Mouse (Mus musculus): ENCODE measurements around the gene Elavl4. TPM values are rescaled to one million over a fixed set of nuclear protein-coding genes. Genes with fewer than 3 reads are reported as not detected.

Elavl4 gene
- polyA plus RNA-seq (2014; fragmentation: Nextera tagmentation; extraction: Ambion mirVana), result 357 and 384 TPM in 2 replicates

DNA sequence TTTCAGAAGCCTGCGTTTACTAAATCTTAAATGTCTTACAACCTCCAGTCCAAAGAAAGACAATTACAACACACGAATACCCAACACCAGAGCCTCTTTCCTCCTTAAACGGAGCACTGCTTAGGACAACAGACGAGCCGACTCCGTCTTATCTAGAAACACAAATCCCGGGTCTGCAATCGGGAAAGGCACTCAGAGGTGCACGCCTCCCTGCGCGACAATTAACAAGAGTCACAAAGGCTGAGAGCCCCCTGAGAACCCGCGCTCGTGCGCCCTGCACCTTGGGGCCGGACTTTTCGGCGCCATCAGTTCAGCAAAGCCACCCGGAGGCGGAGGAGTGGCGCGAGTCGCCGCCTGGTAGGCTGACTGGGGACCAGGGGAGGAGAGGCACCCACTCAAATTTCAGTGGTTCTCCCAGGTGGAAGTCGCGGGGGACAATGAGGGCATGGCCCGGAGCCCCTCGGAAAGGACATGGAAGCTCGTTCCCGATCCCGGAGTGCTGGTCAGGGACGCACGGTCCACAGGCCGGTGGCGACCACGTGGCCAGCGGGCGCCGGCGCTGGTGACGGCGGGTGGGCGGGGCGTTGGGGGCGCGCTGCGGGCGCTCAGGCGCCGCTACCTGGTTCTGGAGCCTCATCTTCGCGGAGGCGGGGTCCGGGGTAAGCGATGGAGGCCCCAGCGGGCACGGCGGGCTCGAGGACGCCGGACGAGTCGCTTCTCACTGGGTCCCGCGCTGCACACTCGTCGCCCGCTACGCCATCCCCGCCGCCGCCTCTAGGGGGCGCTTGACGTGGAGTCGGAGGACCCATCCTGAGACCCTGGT is at the start of gene Elavl4:
Gene Elavl4 (minus strand): TSS at position 732 of the 823 bp plus-strand sequence.
- Histone ChIP-seq H3K9me3 (ENCODE audit: control insufficient read depth, low read length) (no peaks in the 10 kb centered on the region), H3K27ac (peak within 1 kb of the TSS; percentile 87), H3K27me3 (ENCODE audit: control insufficient read depth, insufficient read depth, low read length) (no peaks in the 10 kb centered on the region), H3K9ac (peak within 1 kb of the TSS; percentile 70), H3K4me2 (replicated peaks) (peak within 1 kb of the TSS; percentile 58), H3K4me1 (replicated peaks; ENCODE audit: control insufficient read depth, insufficient read depth, low read length) (peaks cover 7% of the 10 kb centered on the region; the same call in 1 of the 2 replicates), H3K4me3 (replicated peaks; ENCODE audit: low read length) (peak within 1 kb of the TSS; percentile 49), H3K36me3 (replicated peaks; ENCODE audit: control insufficient read depth, insufficient read depth) (no peaks in the 10 kb centered on the region)
- peak; percentile 96 for ATAC-seq (ENCODE audit: low FRiP score)
- WGBS, result under 1% methylated on average over 70 of the region's 75 CpGs
- peak; percentile 86 for DNase-seq (ENCODE audit: low spot score)

DNA sequence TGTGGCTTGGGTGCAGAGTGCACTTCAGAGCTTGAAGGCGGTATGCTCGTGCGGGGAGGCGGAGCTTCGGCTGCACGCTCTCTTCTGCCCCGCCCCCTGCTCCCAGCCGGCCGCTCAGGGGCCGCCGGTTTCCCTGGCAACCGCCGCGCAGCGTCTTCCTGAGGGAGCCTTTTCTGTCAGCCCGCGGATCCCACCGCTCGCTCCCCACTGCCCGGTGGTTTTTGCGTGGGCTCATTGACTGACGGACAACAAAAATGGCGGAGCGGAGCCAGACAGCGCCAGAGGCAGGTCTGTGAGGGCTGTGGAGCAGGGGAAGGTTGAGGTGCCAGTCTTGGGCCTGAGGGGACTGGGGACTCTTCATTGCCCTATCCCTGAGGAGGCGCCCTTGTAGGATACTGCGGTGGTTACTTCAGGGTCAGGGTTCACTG is 45.9 kb upstream of the Elavl4 start, which contains the start of gene Agbl4:
Gene Agbl4 (plus strand): TSS at position 44 of the 428 bp plus-strand sequence.
- peak within 1 kb of the TSS; percentile 59 for H3K9ac ChIP-seq
- peak within 1 kb of the TSS; percentile 48 for H3K4me3 ChIP-seq (replicated peaks; ENCODE audit: low read length)
- WGBS, result under 1% methylated on average over 27 of the region's 27 CpGs
- no peaks in the 10 kb centered on the region for H3K27me3 ChIP-seq (ENCODE audit: control insufficient read depth, insufficient read depth, low read length)
- H3K36me3 ChIP-seq (replicated peaks; ENCODE audit: control insufficient read depth, insufficient read depth), result no peaks in the 10 kb centered on the region
- H3K4me2 ChIP-seq (replicated peaks), result peak within 1 kb of the TSS; percentile 58
- H3K4me1 ChIP-seq (replicated peaks; ENCODE audit: control insufficient read depth, insufficient read depth, low read length), result no peaks in the 10 kb centered on the region; the same call in 1 of the 2 replicates
- ATAC-seq (ENCODE audit: low FRiP score) (peak; percentile 97), DNase-seq (ENCODE audit: low spot score) (peak; percentile 72)
- H3K27ac ChIP-seq, result no peak within 1 kb of the TSS
- H3K9me3 ChIP-seq (ENCODE audit: control insufficient read depth, low read length), result no peaks in the 10 kb centered on the region

DNA sequence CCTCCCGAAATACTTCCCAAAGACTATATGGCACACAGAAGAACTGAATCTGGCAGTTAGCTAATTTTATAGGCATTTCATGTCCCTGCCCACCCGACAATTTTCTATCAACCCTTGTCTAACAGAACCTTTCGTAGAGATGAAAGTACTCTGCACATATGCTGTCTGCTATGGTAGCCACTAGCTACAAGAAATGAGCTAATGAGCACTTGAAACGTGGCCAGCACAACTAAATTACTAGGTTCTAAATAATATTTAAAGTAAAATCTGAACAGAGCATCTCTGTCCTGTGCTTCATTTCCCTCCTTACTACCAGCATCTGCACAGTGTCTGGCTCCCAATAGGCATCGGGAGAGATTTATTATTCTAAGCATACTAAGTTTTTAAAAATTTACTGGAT is 44.5 kb upstream of the Elavl4 start:
- H3K4me1 ChIP-seq (replicated peaks; ENCODE audit: control insufficient read depth, insufficient read depth, low read length), result no peaks in the 10 kb centered on the region; the same call in 1 of the 2 replicates
- H3K9ac ChIP-seq, result no peak overlapping the region
- H3K36me3 ChIP-seq (replicated peaks; ENCODE audit: control insufficient read depth, insufficient read depth), result no peaks in the 10 kb centered on the region
- H3K9me3 ChIP-seq (ENCODE audit: control insufficient read depth, low read length), result no peaks in the 10 kb centered on the region
- DNase-seq (ENCODE audit: low spot score), result no peak
- no peak overlapping the region for H3K27ac ChIP-seq
- no peaks in the 10 kb centered on the region for H3K27me3 ChIP-seq (ENCODE audit: control insufficient read depth, insufficient read depth, low read length)
- H3K4me2 ChIP-seq (replicated peaks), result no peak overlapping the region
- 75% methylated on average over 5 of the region's 5 CpGs for WGBS
- no peak overlapping the region for H3K4me3 ChIP-seq (replicated peaks; ENCODE audit: low read length)
- no peak for ATAC-seq (ENCODE audit: low FRiP score)

DNA sequence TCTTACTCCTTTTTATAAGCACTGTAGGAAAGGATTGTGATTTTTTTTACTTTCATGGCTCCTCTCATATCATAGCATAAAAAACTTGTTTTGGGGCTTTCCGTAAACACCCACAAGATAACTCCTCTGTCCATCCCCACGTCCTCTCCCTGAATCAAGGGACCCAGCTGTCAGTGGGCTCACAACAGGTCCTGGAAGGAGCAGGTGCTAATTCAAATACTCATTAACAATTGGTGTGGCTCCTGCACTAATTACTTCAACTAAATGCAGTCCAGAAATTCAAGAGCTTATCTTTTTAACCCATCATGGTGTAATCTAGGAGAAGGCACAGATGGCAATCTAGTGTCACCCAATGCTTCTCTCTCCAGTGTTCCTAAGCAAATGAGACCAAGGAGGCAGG is 8.9 kb upstream of the Elavl4 start:
- H3K9me3 ChIP-seq (ENCODE audit: control insufficient read depth, low read length), result no peaks in the 10 kb centered on the region
- no peak for DNase-seq (ENCODE audit: low spot score)
- H3K4me2 ChIP-seq (replicated peaks), result no peak overlapping the region
- no peak overlapping the region for H3K9ac ChIP-seq
- no peak overlapping the region for H3K4me3 ChIP-seq (replicated peaks; ENCODE audit: low read length)
- H3K27me3 ChIP-seq (ENCODE audit: control insufficient read depth, insufficient read depth, low read length), result no peaks in the 10 kb centered on the region
- H3K36me3 ChIP-seq (replicated peaks; ENCODE audit: control insufficient read depth, insufficient read depth), result no peaks in the 10 kb centered on the region
- WGBS, result 51% methylated on average over 2 of the region's 2 CpGs
- no peaks in the 10 kb centered on the region for H3K4me1 ChIP-seq (replicated peaks; ENCODE audit: control insufficient read depth, insufficient read depth, low read length)
- ATAC-seq (ENCODE audit: low FRiP score), result no peak
- no peak overlapping the region for H3K27ac ChIP-seq

DNA sequence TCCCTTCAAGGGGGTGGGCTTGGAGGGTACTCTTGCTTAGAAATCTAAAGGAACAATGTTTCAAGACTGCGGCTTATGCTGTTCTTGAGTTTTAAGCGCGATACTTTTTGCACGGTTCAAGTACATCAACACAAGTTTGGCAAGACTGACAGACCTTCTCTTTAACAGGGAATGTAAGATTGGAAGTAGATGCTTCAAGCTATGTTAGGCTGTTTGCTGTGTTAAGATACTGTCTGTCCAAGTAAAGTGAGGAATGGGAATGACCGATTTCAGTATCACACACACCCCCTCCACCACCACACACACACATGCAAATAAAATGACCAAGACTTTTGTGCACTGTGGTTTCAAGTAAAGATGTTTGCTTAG is 276 bp upstream of the Elavl4 start:
- no peaks in the 10 kb centered on the region for H3K36me3 ChIP-seq (replicated peaks; ENCODE audit: control insufficient read depth, insufficient read depth)
- H3K9me3 ChIP-seq (ENCODE audit: control insufficient read depth, low read length), result no peaks in the 10 kb centered on the region
- H3K27ac ChIP-seq, result peak overlapping the region; percentile 87
- H3K27me3 ChIP-seq (ENCODE audit: control insufficient read depth, insufficient read depth, low read length), result no peaks in the 10 kb centered on the region
- DNase-seq (ENCODE audit: low spot score) (no peak), ATAC-seq (ENCODE audit: low FRiP score) (peak; percentile 21)
- H3K4me2 ChIP-seq (replicated peaks), result peak overlapping the region; percentile 58
- peak overlapping the region; percentile 49 for H3K4me3 ChIP-seq (replicated peaks; ENCODE audit: low read length)
- peaks cover 7% of the 10 kb centered on the region; the same call in 1 of the 2 replicates for H3K4me1 ChIP-seq (replicated peaks; ENCODE audit: control insufficient read depth, insufficient read depth, low read length)
- WGBS, result 9% methylated on average over 5 of the region's 5 CpGs
- H3K9ac ChIP-seq, result peak overlapping the region; percentile 70

DNA sequence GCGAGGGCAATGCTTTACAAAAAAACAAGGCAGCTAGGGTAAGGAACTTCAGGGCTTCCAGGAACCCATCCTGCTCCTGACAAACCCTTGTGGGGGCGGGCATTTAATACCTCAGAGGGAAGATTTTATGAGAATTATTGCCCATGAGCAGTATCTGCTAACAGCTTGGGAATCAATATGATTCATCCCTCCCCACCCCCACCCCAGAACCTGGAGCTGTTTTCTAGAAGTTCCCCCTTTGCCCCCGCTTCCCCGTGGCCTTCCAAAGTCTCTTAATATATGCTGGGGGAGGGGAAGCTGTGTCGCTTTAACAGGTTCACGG is 892 bp downstream of the Elavl4 start:
- no peaks in the 10 kb centered on the region for H3K9me3 ChIP-seq (ENCODE audit: control insufficient read depth, low read length)
- H3K36me3 ChIP-seq (replicated peaks; ENCODE audit: control insufficient read depth, insufficient read depth), result no peaks in the 10 kb centered on the region
- 8% methylated on average over 6 of the region's 6 CpGs for WGBS
- peaks cover 7% of the 10 kb centered on the region; the same call in 1 of the 2 replicates for H3K4me1 ChIP-seq (replicated peaks; ENCODE audit: control insufficient read depth, insufficient read depth, low read length)
- peak overlapping the region; percentile 70 for H3K9ac ChIP-seq
- H3K4me3 ChIP-seq (replicated peaks; ENCODE audit: low read length), result peak overlapping the region; percentile 49
- ATAC-seq (ENCODE audit: low FRiP score), result peak; percentile 7; the same call in 1 of the 2 replicates
- peak overlapping the region; percentile 87 for H3K27ac ChIP-seq
- DNase-seq (ENCODE audit: low spot score), result no peak
- no peaks in the 10 kb centered on the region for H3K27me3 ChIP-seq (ENCODE audit: control insufficient read depth, insufficient read depth, low read length)
- peak overlapping the region; percentile 58 for H3K4me2 ChIP-seq (replicated peaks)

DNA sequence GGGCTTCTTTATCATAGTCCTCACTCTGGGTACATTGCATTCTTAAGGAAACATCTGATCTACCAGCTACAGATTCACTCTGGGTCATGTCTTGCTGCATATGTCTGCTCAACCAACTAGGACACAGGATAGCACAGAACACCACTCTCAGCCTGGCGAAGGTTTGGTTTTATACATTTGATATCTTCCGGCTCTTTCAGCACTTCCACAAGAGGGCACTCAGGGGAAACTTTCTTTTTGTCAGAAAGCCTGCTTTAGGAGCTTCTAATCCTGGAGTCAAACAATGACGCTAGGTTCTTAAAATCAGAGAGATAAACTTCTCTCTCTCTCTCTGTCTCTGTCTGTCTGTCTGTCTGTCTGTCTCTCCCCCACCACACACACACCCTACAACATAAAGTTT is 27.8 kb downstream of the Elavl4 start:
- ATAC-seq (ENCODE audit: low FRiP score), result no peak
- 59% methylated on average over 3 of the region's 3 CpGs for WGBS

DNA sequence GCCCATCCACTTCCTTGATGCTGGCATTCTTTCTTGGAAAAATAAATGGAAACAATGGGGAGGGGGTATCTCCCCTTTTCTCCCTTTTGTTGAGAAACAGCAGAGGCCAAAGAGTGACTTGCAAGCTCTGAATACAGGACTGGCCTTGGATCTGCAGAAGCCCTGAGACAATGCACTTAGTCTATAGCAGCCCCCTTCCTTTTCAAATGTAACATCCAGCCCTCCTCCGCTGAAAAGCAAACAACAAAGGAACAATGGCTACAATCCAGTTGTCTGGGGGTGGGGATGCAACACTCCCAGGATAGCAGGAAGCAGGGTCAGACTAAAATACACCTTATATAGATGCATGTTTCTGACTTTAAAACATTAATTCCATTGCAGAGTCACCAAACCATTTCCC is 39.6 kb downstream of the Elavl4 start:
- no peak overlapping the region for H3K4me3 ChIP-seq (replicated peaks; ENCODE audit: low read length)
- H3K36me3 ChIP-seq (replicated peaks; ENCODE audit: control insufficient read depth, insufficient read depth), result no peaks in the 10 kb centered on the region
- H3K27me3 ChIP-seq (ENCODE audit: control insufficient read depth, insufficient read depth, low read length), result no peaks in the 10 kb centered on the region
- H3K9ac ChIP-seq, result no peak overlapping the region
- no peak for DNase-seq (ENCODE audit: low spot score)
- no peak overlapping the region for H3K27ac ChIP-seq
- ATAC-seq (ENCODE audit: low FRiP score), result no peak
- no peaks in the 10 kb centered on the region for H3K4me1 ChIP-seq (replicated peaks; ENCODE audit: control insufficient read depth, insufficient read depth, low read length)
- no peaks in the 10 kb centered on the region for H3K9me3 ChIP-seq (ENCODE audit: control insufficient read depth, low read length)
- 0% methylated on average over 1 of the region's 1 CpGs for WGBS
- no peak overlapping the region for H3K4me2 ChIP-seq (replicated peaks)

More for the DNA sequence above, 27.8 kb downstream of the Elavl4 start:
- no peak for DNase-seq (ENCODE audit: low spot score)
- Histone ChIP-seq H3K4me2 (replicated peaks) (no peak overlapping the region), H3K27me3 (ENCODE audit: control insufficient read depth, insufficient read depth, low read length) (no peaks in the 10 kb centered on the region), H3K9me3 (ENCODE audit: control insufficient read depth, low read length) (no peaks in the 10 kb centered on the region), H3K9ac (no peak overlapping the region), H3K27ac (no peak overlapping the region), H3K36me3 (replicated peaks; ENCODE audit: control insufficient read depth, insufficient read depth) (no peaks in the 10 kb centered on the region), H3K4me3 (replicated peaks; ENCODE audit: low read length) (no peak overlapping the region), H3K4me1 (replicated peaks; ENCODE audit: control insufficient read depth, insufficient read depth, low read length) (no peaks in the 10 kb centered on the region)

DNA sequence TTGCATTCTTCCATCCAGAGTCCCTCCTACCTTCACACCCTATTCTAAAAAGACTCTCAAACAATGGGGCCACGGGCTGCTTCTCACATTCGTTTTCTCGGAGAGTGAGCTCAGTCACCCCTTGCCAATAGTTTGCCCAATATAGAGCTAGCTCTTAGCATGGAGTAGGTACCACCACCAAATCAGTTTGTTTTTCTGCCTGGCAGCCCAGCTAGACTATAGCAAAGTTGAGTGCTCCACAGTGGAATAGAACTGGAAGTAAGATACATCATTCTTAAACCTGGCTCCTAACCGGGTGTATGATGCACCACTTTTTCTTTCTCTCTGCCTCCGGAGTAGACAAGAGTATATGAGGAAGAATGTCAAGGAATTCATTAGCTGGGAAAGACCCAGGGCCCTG is 44.7 kb downstream of the Elavl4 start:
- H3K27ac ChIP-seq, result no peak overlapping the region
- no peaks in the 10 kb centered on the region for H3K36me3 ChIP-seq (replicated peaks; ENCODE audit: control insufficient read depth, insufficient read depth)
- H3K4me1 ChIP-seq (replicated peaks; ENCODE audit: control insufficient read depth, insufficient read depth, low read length), result no peaks in the 10 kb centered on the region
- H3K27me3 ChIP-seq (ENCODE audit: control insufficient read depth, insufficient read depth, low read length), result no peaks in the 10 kb centered on the region
- ATAC-seq (ENCODE audit: low FRiP score) (no peak), DNase-seq (ENCODE audit: low spot score) (no peak)
- no peaks in the 10 kb centered on the region for H3K9me3 ChIP-seq (ENCODE audit: control insufficient read depth, low read length)
- H3K4me2 ChIP-seq (replicated peaks), result no peak overlapping the region
- H3K4me3 ChIP-seq (replicated peaks; ENCODE audit: low read length), result no peak overlapping the region
- no peak overlapping the region for H3K9ac ChIP-seq
- 50% methylated on average over 5 of the region's 5 CpGs for WGBS
